Mouse (Mus musculus) ES-E14 (cell line): Measurements from ENCODE around the gene Slc1a2. TPM values are rescaled to one million over a fixed set of nuclear protein-coding genes. Genes with fewer than 3 reads are reported as not detected.

Source experiments
- DNase-seq: peaks from one replicate; pipeline ENCODE4 v3.0.0-alpha.2; 2013; ENCODE audit warnings: low read depth, low spot score
- H3K27ac ChIP-seq: 2 replicates; pipeline ENCODE4 v1.5.1; 2012; ENCODE audit warnings: low read depth, mild to moderate bottlenecking, low read length, moderate library complexity, mixed read lengths; ENCODE audit not compliant: poor library complexity, insufficient read depth, severe bottlenecking
- H3K36me3 ChIP-seq: 2 replicates; pipeline ENCODE4 v1.6.1; 2012; ENCODE audit warnings: mild to moderate bottlenecking, low read length, moderate library complexity, mixed read lengths; ENCODE audit not compliant: control insufficient read depth, poor library complexity, insufficient read depth, severe bottlenecking
- H3K4me1 ChIP-seq, 2 experiments: fragments of 150-350 bp in 1 of 2; sonication (generic) in 1 of 2; 2 replicates each; pipeline ENCODE4 v1.6.1; 2012; ENCODE audit warnings: low read length in 2 of 2, mild to moderate bottlenecking in 1 of 2, mixed read lengths in 1 of 2; ENCODE audit not compliant: control insufficient read depth in 2 of 2, insufficient read depth in 2 of 2, poor library complexity in 1 of 2
- H3K4me3 ChIP-seq, 2 experiments: fragments of 150-350 bp in 1 of 2; sonication (generic) in 1 of 2; 2 replicates each; pipeline ENCODE4 v1.5.1; 2012; ENCODE audit warnings: low read length in 2 of 2, low read depth in 1 of 2, mild to moderate bottlenecking in 1 of 2, mixed read lengths in 1 of 2; ENCODE audit not compliant: insufficient read depth in 1 of 2, poor library complexity in 1 of 2, severe bottlenecking in 1 of 2
- H3K9ac ChIP-seq: 2 replicates; pipeline ENCODE4 v1.6.1; 2012; ENCODE audit warnings: low read depth, mild to moderate bottlenecking, low read length, mixed read lengths; ENCODE audit not compliant: poor library complexity, insufficient read depth, severe bottlenecking
- H3K9me3 ChIP-seq: fragments of 150-350 bp; sonication (generic); 2 replicates; pipeline ENCODE4 v1.6.1; 2012; ENCODE audit warnings: low read depth, mild to moderate bottlenecking, low read length; ENCODE audit not compliant: control insufficient read depth, insufficient read depth
- CHD2 ChIP-seq: IDR thresholded peaks from 2 replicates; pipeline ENCODE4 v1.6.1; 2014; ENCODE audit warnings: mild to moderate bottlenecking, low read depth, low read length, inconsistent platforms
- HCFC1 ChIP-seq: IDR thresholded peaks from 2 replicates; pipeline ENCODE4 v1.6.1; 2012; ENCODE audit warnings: low read length, inconsistent platforms, borderline replicate concordance; ENCODE audit not compliant: insufficient read depth
- MAFK ChIP-seq: IDR thresholded peaks from 2 replicates; pipeline ENCODE4 v1.6.1; 2014; ENCODE audit warnings: mild to moderate bottlenecking, low read depth, low read length, inconsistent platforms; ENCODE audit not compliant: insufficient read depth
- ZC3H11A ChIP-seq: IDR thresholded peaks from 2 replicates; pipeline ENCODE4 v1.6.1; 2012; ENCODE audit warnings: low read depth, mild to moderate bottlenecking, inconsistent platforms, low read length, borderline replicate concordance
- ZNF384 ChIP-seq: IDR thresholded peaks from 2 replicates; pipeline ENCODE4 v1.6.1; 2012; ENCODE audit warnings: low read depth, low read length, inconsistent platforms
- in situ Hi-C, 2 experiments: fragments of 600-800 bp; cut with MboI; formaldehyde crosslinking; loops; one replicate each; pipeline ENCODE4 v1.15.1; 2025; ENCODE audit warnings: low sequenced_read_pairs in 2 of 2, inconsistent platforms in 1 of 2; ENCODE audit not compliant: unreplicated experiment in 2 of 2
- total RNA-seq: library from RNA; depleted of rRNA; stranded (reverse); fragments of 300-350 nt; gene quantifications from 2 replicates; pipeline ENCODE4 v1.2.3, GENCODE M21; 2012

Gene Slc1a2
- total RNA-seq, 1 experiment, result 0.40 TPM

DNA sequence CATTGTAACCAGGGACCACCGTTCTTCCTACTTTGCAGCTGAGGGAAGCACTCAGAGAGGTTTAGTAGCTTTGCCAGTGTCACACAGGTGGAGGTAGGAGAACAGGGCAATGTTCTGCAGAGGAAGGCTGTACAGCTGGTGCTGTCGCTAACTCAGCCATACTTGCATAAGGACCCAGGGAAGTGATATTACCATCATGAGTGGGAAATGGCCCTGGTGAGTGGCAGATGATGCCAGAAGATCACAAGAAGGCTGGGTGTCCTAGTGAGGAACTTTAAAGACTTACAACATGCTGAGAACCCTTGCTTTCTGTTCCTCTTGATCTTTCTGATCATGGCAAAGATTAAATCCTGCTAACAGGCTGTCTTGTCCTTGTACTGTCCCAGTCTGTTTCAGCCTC lies 42.2 kb downstream of the Slc1a2 start:
- Histone ChIP-seq H3K4me3 (no peak overlapping the region), H3K4me1 (no peaks in the 10 kb centered on the region), H3K27ac (no peak overlapping the region), H3K9me3 (no peaks in the 10 kb centered on the region), H3K36me3 (no peaks in the 10 kb centered on the region), H3K9ac (no peak overlapping the region)
- in situ Hi-C loops, result no loop called here
- DNase-seq, result no peak
- TF ChIP-seq ZC3H11A (no peak), HCFC1 (no peak), CHD2 (no peak), MAFK (no peak), ZNF384 (no peak)

- H3K4me3 ChIP-seq, result no peak overlapping the region
- H3K36me3 ChIP-seq, result no peaks in the 10 kb centered on the region
- no peaks in the 10 kb centered on the region for H3K4me1 ChIP-seq
- H3K9ac ChIP-seq, result no peak overlapping the region
- in situ Hi-C loops, result no loop called here
- DNase-seq, result no peak
- H3K27ac ChIP-seq, result no peak overlapping the region
- no peaks in the 10 kb centered on the region for H3K9me3 ChIP-seq
- TF ChIP-seq ZNF384 (no peak), MAFK (no peak), CHD2 (no peak), HCFC1 (no peak), ZC3H11A (no peak)
Observed at GRCm38 (mm10) chr2:102701382-102701781, 42.9 kb downstream of the Slc1a2 start.

GRCm38 (mm10) chr2:102703556-102703955 lies 45.1 kb downstream of the Slc1a2 start:
- Histone ChIP-seq H3K4me1 (no peaks in the 10 kb centered on the region), H3K36me3 (no peaks in the 10 kb centered on the region), H3K9ac (no peak overlapping the region), H3K9me3 (no peaks in the 10 kb centered on the region), H3K4me3 (no peak overlapping the region), H3K27ac (no peak overlapping the region)
- no peak for TF ChIP-seq HCFC1
- no peak for TF ChIP-seq CHD2
- in situ Hi-C loops, result no loop called here
- DNase-seq, result no peak

DNA sequence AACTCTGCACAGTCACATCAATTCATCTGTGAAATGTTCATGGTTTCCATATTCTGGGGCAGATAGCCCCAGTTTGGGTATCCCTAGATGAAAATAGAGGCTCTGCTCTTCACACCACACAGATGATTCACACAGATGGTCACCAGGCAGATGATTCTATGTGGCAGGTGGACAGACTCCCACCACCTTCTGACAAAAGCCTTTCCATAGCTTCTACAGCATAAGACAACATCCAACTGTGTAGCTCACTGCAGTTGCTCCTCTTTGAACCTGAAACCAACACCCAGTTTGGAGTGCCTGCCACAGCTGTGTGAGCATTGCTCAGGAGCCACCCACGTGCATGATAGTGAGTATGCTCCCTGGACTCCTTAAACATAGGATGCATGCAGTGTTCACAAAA lies 46.3 kb downstream of the Slc1a2 start:
- Histone ChIP-seq H3K4me1 (no peaks in the 10 kb centered on the region), H3K4me3 (no peak overlapping the region), H3K27ac (no peak overlapping the region), H3K9me3 (no peaks in the 10 kb centered on the region), H3K9ac (no peak overlapping the region), H3K36me3 (no peaks in the 10 kb centered on the region)
- no peak for TF ChIP-seq CHD2
- no peak for TF ChIP-seq MAFK
- TF ChIP-seq ZC3H11A, result no peak
- no peak for TF ChIP-seq ZNF384
- no peak for TF ChIP-seq HCFC1
- in situ Hi-C loops, result no loop called here
- DNase-seq, result no peak

- Histone ChIP-seq H3K4me1 (no peaks in the 10 kb centered on the region), H3K27ac (no peak overlapping the region), H3K9me3 (no peaks in the 10 kb centered on the region), H3K36me3 (no peaks in the 10 kb centered on the region), H3K4me3 (no peak overlapping the region), H3K9ac (no peak overlapping the region)
- DNase-seq, result no peak
- in situ Hi-C loops, result no loop called here
- TF ChIP-seq MAFK, result no peak
- no peak for TF ChIP-seq ZNF384
- no peak for TF ChIP-seq HCFC1
- no peak for TF ChIP-seq CHD2
- no peak for TF ChIP-seq ZC3H11A
Observed at GRCm38 (mm10) chr2:102711511-102711910, 53.1 kb downstream of the Slc1a2 start.
